Mouse (Mus musculus) layer of hippocampus, adult 9-10 months (tissue): Measurements from ENCODE around the gene Cap2.
A peak's percentile ranks its signal among the peaks of the same experiment; 100 is the strongest.

Source experiments
- DNase-seq: peaks from one replicate; pipeline ENCODE4 v3.0.0; 2022; ENCODE audit warnings: low spot score

Cap2 gene

GRCm38 (mm10) chr13:46632796-46633195 lies 131.1 kb downstream of the Cap2 start:
- no peak for DNase-seq

- no peak for DNase-seq
Measured at GRCm38 (mm10) chr13:46633320-46634132, 131.9 kb downstream of the Cap2 start.

GRCm38 (mm10) chr13:46634133-46634488 lies 132.5 kb downstream of the Cap2 start:
- DNase-seq = no peak

- peak; percentile 47 for DNase-seq
Measured at GRCm38 (mm10) chr13:46640608-46641468, 139.2 kb downstream of the Cap2 start.

GRCm38 (mm10) chr13:46642318-46642717 lies 140.7 kb downstream of the Cap2 start:
- DNase-seq = no peak

GRCm38 (mm10) chr13:46644175-46644574 lies 142.5 kb downstream of the Cap2 start:
- DNase-seq = no peak

- no peak for DNase-seq
Measured at GRCm38 (mm10) chr13:46645476-46645875, 143.8 kb downstream of the Cap2 start.

- DNase-seq = no peak
Measured at GRCm38 (mm10) chr13:46651853-46652252, 150.2 kb downstream of the Cap2 start.

GRCm38 (mm10) chr13:46652671-46653070 lies 151.0 kb downstream of the Cap2 start:
- no peak for DNase-seq

- no peak for DNase-seq
Measured at GRCm38 (mm10) chr13:46653671-46654070, 152.0 kb downstream of the Cap2 start.

GRCm38 (mm10) chr13:46654566-46654965 lies 152.9 kb downstream of the Cap2 start:
- no peak for DNase-seq

- DNase-seq = no peak
Measured at GRCm38 (mm10) chr13:46659211-46659610, 157.6 kb downstream of the Cap2 start.

GRCm38 (mm10) chr13:46663461-46663964 lies 161.9 kb downstream of the Cap2 start:
- no peak for DNase-seq

- DNase-seq = peak; percentile 87
Measured at GRCm38 (mm10) chr13:46669048-46669619, 167.5 kb downstream of the Cap2 start, which contains the start of gene Fam8a1. Gene Fam8a1 (plus strand): TSS chr13:46669522.

- DNase-seq = no peak
Measured at GRCm38 (mm10) chr13:46669620-46670271, 168.1 kb downstream of the Cap2 start.

GRCm38 (mm10) chr13:46670514-46670913 lies 168.9 kb downstream of the Cap2 start:
- no peak for DNase-seq

GRCm38 (mm10) chr13:46674601-46675000 lies 173.0 kb downstream of the Cap2 start:
- no peak for DNase-seq

- no peak for DNase-seq
Measured at GRCm38 (mm10) chr13:46677721-46678120, 176.1 kb downstream of the Cap2 start.

GRCm38 (mm10) chr13:46682921-46683320 lies 181.3 kb downstream of the Cap2 start:
- no peak for DNase-seq

GRCm38 (mm10) chr13:46683370-46683769 lies 181.7 kb downstream of the Cap2 start:
- no peak for DNase-seq

GRCm38 (mm10) chr13:46690559-46691241 lies 189.1 kb downstream of the Cap2 start:
- DNase-seq = no peak
